Mouse (Mus musculus) spleen, adult 2 months (tissue): Measurements from ENCODE around the gene Tomm34.

Experiments
- CTCF ChIP-seq: fragments of 200-500 bp; IDR thresholded peaks from 2 replicates; pipeline ENCODE4 v1.5.1; 2011; ENCODE audit warnings: mild to moderate bottlenecking, inconsistent platforms; ENCODE audit not compliant: insufficient read depth, insufficient read length, insufficient replicate concordance; ENCODE audit errors: extremely low read depth
- POLR2A ChIP-seq: fragments of 200-500 bp; IDR thresholded peaks from 2 replicates; pipeline ENCODE4 v1.6.1; 2011; ENCODE audit warnings: low read depth, low read length, inconsistent platforms

DNA sequence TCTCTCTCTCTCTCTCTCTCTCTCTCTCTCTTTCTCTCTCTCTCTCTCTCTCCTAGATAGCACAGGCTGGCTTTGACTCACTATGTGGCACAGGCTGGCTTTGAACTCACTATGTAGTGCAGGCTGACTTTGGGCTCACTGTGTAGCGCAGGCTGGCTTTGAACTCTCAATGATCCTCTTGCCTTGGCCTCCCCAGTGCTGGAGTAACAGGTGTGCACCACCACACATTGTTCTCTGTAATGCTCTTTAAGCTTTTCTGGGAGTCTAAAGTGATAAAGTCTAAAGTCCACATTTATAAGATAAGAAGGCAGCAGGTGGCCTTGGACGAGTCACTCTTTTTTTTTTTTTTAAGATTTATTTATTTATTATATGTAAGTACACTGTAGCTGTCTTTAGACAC lies 29.4 kb downstream of the Tomm34 start:
- TF ChIP-seq POLR2A (no peak), CTCF (no peak)
